Comparison of ENCODE assay signal across 16 mouse cellular contexts in the genomic region with DNA sequence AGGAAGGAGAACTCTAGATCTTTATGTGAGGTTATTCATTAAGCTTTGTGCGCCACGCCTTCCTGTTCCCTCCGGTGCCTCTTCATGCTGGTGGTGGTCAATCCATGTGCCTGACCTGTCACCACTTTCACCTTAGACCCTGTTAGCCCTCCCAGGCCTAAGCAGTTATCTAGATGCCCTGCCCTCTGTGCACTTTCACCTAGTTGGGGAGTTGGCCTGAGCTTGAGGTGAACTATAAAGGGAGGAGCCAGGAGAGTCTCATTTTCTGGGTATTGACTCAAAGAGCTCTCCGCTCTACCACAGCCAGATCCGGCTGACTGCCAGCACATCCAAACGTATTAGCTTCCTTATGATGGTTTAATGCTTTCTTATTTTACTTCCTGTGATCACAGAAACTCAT. TPM values are rescaled to one million over a fixed set of nuclear protein-coding genes. Genes with fewer than 3 reads are reported as not detected.
A peak's percentile ranks its signal among the peaks of the same experiment; 100 is the strongest.
DNase-seq lines count a peak whose midpoint lies in the region; ATAC-seq lines count a peak whose summit lies in the region.
"Had no signal": no experiment of that assay in that cellular context is flagged by ENCODE, and none has a peak within 500 bp of the region (broad histone marks: within the 10 kb centered on the region; RNA-seq: fewer than 3 reads in every experiment).

No protein-coding gene starts in this region.

- no peak overlapping the region for H3K9ac ChIP-seq in liver, embryonic 16.5 days (ENCODE audit: low read depth, low read length)
- H3K9ac ChIP-seq in midbrain, embryonic 15.5 days, result no peak overlapping the region
- H3K9ac ChIP-seq: hindbrain, embryonic 15.5 days; midbrain, embryonic 12.5 days; neural tube, embryonic 13.5 days had no signal

- H3K27ac ChIP-seq in liver, embryonic 16.5 days (ENCODE audit: low read length), result peak overlapping the region; percentile 56; the same call in 1 of the 2 replicates
- no peak overlapping the region for H3K27ac ChIP-seq in midbrain, embryonic 15.5 days
- H3K27ac ChIP-seq: hindbrain, embryonic 15.5 days; midbrain, embryonic 12.5 days; neural tube, embryonic 13.5 days had no signal

- H3K9me3 ChIP-seq in liver, embryonic 16.5 days (replicated peaks; ENCODE audit: control insufficient read depth, low read length), result no peaks in the 10 kb centered on the region
- H3K9me3 ChIP-seq in midbrain, embryonic 15.5 days, result no peaks in the 10 kb centered on the region
- H3K9me3 ChIP-seq: hindbrain, embryonic 15.5 days; midbrain, embryonic 12.5 days; neural tube, embryonic 13.5 days had no signal

- no peak overlapping the region for H3K4me3 ChIP-seq in liver, embryonic 16.5 days (ENCODE audit: low read depth, low read length)
- H3K4me3 ChIP-seq in midbrain, embryonic 15.5 days, result no peak overlapping the region
- H3K4me3 ChIP-seq: erythroblast, embryonic 14.5 days; hindbrain, embryonic 15.5 days; midbrain, embryonic 12.5 days; neural tube, embryonic 13.5 days had no signal

- no peaks in the 10 kb centered on the region for H3K27me3 ChIP-seq in liver, embryonic 16.5 days (ENCODE audit: control insufficient read depth, insufficient read depth, low read depth, low read length)
- no peaks in the 10 kb centered on the region for H3K27me3 ChIP-seq in midbrain, embryonic 15.5 days (replicated peaks)
- H3K27me3 ChIP-seq: hindbrain, embryonic 15.5 days; midbrain, embryonic 12.5 days; neural tube, embryonic 13.5 days had no signal

- H3K36me3 ChIP-seq in liver, embryonic 16.5 days (ENCODE audit: control insufficient read depth, insufficient read depth), result no peaks in the 10 kb centered on the region
- no peaks in the 10 kb centered on the region for H3K36me3 ChIP-seq in midbrain, embryonic 15.5 days (replicated peaks)
- H3K36me3 ChIP-seq: hindbrain, embryonic 15.5 days; midbrain, embryonic 12.5 days; neural tube, embryonic 13.5 days had no signal

- DNase-seq in 416B (ENCODE audit: low read depth) (peak; percentile 36), MN1 (ENCODE audit: low spot score) (no peak)
- DNase-seq in brain, adult 2 months (ENCODE audit: low read depth, low spot score), result peak; percentile 35
- DNase-seq in kidney, postnatal 10 days, result peak; percentile 55
- DNase-seq in layer of hippocampus, postnatal 14 days (ENCODE audit: low spot score in 2 of 2), result no peak
- DNase-seq: lung, adult 2 months; right cerebral cortex, adult 18-20 months had no signal

- no peak overlapping the region for H3K4me2 ChIP-seq in liver, embryonic 16.5 days (ENCODE audit: low read depth, low read length)
- H3K4me2 ChIP-seq in midbrain, embryonic 15.5 days, result no peak overlapping the region
- H3K4me2 ChIP-seq: hindbrain, embryonic 15.5 days; midbrain, embryonic 12.5 days; neural tube, embryonic 13.5 days had no signal

- peaks cover 3% of the 10 kb centered on the region; the same call in 1 of the 2 replicates for H3K4me1 ChIP-seq in liver, embryonic 16.5 days (ENCODE audit: control insufficient read depth, low read depth, low read length)
- H3K4me1 ChIP-seq in midbrain, embryonic 15.5 days, result no peaks in the 10 kb centered on the region
- H3K4me1 ChIP-seq: hindbrain, embryonic 15.5 days; midbrain, embryonic 12.5 days; neural tube, embryonic 13.5 days had no signal

- ATAC-seq in liver, embryonic 16.5 days (ENCODE audit: low read depth), result peak; percentile 94
- ATAC-seq in midbrain, embryonic 15.5 days (replicated peaks), result no peak

- 63% methylated on average over 6 of the region's 6 CpGs for WGBS in liver, embryonic 16.5 days (ENCODE audit: insufficient replicate concordance)
- WGBS in midbrain, embryonic 15.5 days, result 88% methylated on average over 6 of the region's 6 CpGs

RNA-seq across cellular contexts. Expression of gene Abhd6, which starts 13.6 kb away (rescaled TPM):
- 8.6 and 8.8 TPM in 2 replicates for polyA plus RNA-seq in liver, embryonic 16.5 days (2015; fragmentation: Nextera tagmentation; extraction: Ambion mirVana)
- 10 to 100 TPM; 61.4 to 61.8 TPM for total RNA-seq in layer of hippocampus, postnatal 14 days (2021)
- polyA plus RNA-seq in midbrain, embryonic 15.5 days (2015; fragmentation: Nextera tagmentation; extraction: Ambion mirVana), result 39.1 and 40.0 TPM in 2 replicates
- polyA plus RNA-seq: erythroblast, embryonic 14.5 days had no signal

RNA-seq across cellular contexts. Expression of gene Dnase1l3, which starts 21.9 kb away (rescaled TPM):
- polyA plus RNA-seq in liver, embryonic 16.5 days (2015; fragmentation: Nextera tagmentation; extraction: Ambion mirVana), result 4.8 and 6.0 TPM in 2 replicates
- not detected for total RNA-seq in layer of hippocampus, postnatal 14 days (2021)
- polyA plus RNA-seq in midbrain, embryonic 15.5 days (2015; fragmentation: Nextera tagmentation; extraction: Ambion mirVana), result 0.04 and 0.06 TPM in 2 replicates
- total RNA-seq: common myeloid progenitor, adult 5-6 weeks; gastrocnemius, adult 8-10 months had no signal
- polyA plus RNA-seq: erythroblast, embryonic 14.5 days had no signal

RNA-seq across cellular contexts. Expression of gene Gm45521, which starts 59.2 kb away (rescaled TPM):
- not detected in 2 replicates for polyA plus RNA-seq in liver, embryonic 16.5 days (2015; fragmentation: Nextera tagmentation; extraction: Ambion mirVana)
- total RNA-seq in layer of hippocampus, postnatal 14 days (2021), result not detected
- 0.71 TPM in 1 of 2 replicates, not detected in the other for polyA plus RNA-seq in midbrain, embryonic 15.5 days (2015; fragmentation: Nextera tagmentation; extraction: Ambion mirVana)
- total RNA-seq: common myeloid progenitor, adult 5-6 weeks; gastrocnemius, adult 8-10 months had no signal
- polyA plus RNA-seq: erythroblast, embryonic 14.5 days; heart, embryonic 14.5 days; hindbrain, embryonic 15.5 days; lung, adult 2 months; midbrain, embryonic 12.5 days had no signal

Comparison
In these comparisons a context has a peak if more than half of its experiments do, and no peak if none do; other contexts are left out.
1. DNase-seq: peak in 416B (single experiment), brain, adult 2 months (single experiment) and kidney, postnatal 10 days (single experiment); none in layer of hippocampus, postnatal 14 days (0 of 2) and MN1 (single experiment).